Mouse (Mus musculus) regulatory T cell (primary cell): Measurements from ENCODE around the gene Npff.

ENCODE experiments used
- in situ Hi-C: fragments of 300-600 bp; cut with MboI, MseI; formaldehyde crosslinking; loops from one replicate; pipeline ENCODE4 v1.15.1; 2025; ENCODE audit warnings: high pct_unique_total_duplicates

The Npff gene

GRCm38 (mm10) chr15:102524892-102525485, at the start of gene Npff:
Gene Npff, minus strand, starts transcription at chr15:102524942.
- in situ Hi-C loops = no loop called here

- in situ Hi-C loops = no loop called here
Measured at GRCm38 (mm10) chr15:102572081-102572480, 47.3 kb upstream of the Npff start.

GRCm38 (mm10) chr15:102567849-102568248, 43.1 kb upstream of the Npff start:
- in situ Hi-C loops = no loop called here

GRCm38 (mm10) chr15:102563681-102564080, 38.9 kb upstream of the Npff start:
- in situ Hi-C loops = no loop called here

- in situ Hi-C loops = no loop called here
Measured at GRCm38 (mm10) chr15:102563061-102563460, 38.3 kb upstream of the Npff start.

GRCm38 (mm10) chr15:102562491-102562890, 37.7 kb upstream of the Npff start:
- in situ Hi-C loops = no loop called here

- in situ Hi-C loops = no loop called here
Measured at GRCm38 (mm10) chr15:102557580-102557979, 32.8 kb upstream of the Npff start.

- in situ Hi-C loops = no loop called here
Measured at GRCm38 (mm10) chr15:102555581-102555980, 30.8 kb upstream of the Npff start.

- in situ Hi-C loops = no loop called here
Measured at GRCm38 (mm10) chr15:102552599-102552998, 27.9 kb upstream of the Npff start.

- in situ Hi-C loops = no loop called here
Measured at GRCm38 (mm10) chr15:102547478-102547877, 22.7 kb upstream of the Npff start.

- in situ Hi-C loops = no loop called here
Measured at GRCm38 (mm10) chr15:102546677-102547427, 22.1 kb upstream of the Npff start.

GRCm38 (mm10) chr15:102546246-102546645, 21.5 kb upstream of the Npff start:
- in situ Hi-C loops = no loop called here

GRCm38 (mm10) chr15:102544801-102545200, 20.1 kb upstream of the Npff start:
- in situ Hi-C loops = no loop called here

GRCm38 (mm10) chr15:102533926-102534325, 9.2 kb upstream of the Npff start:
- in situ Hi-C loops = no loop called here

- in situ Hi-C loops = no loop called here
Measured at GRCm38 (mm10) chr15:102532106-102532900, 7.6 kb upstream of the Npff start.

- in situ Hi-C loops = no loop called here
Measured at GRCm38 (mm10) chr15:102531586-102531985, 6.8 kb upstream of the Npff start.

- in situ Hi-C loops = no loop called here
Measured at GRCm38 (mm10) chr15:102530566-102530965, 5.8 kb upstream of the Npff start.

GRCm38 (mm10) chr15:102528396-102528795, 3.7 kb upstream of the Npff start:
- in situ Hi-C loops = no loop called here

- in situ Hi-C loops = no loop called here
Measured at GRCm38 (mm10) chr15:102527936-102528335, 3.2 kb upstream of the Npff start.

GRCm38 (mm10) chr15:102526111-102527002, 1.6 kb upstream of the Npff start:
- in situ Hi-C loops = no loop called here

GRCm38 (mm10) chr15:102521480-102521879, 3.3 kb downstream of the Npff start:
- in situ Hi-C loops = no loop called here
